Mouse (Mus musculus) induced T-regulatory cell, adult 2 months (primary cell): ENCODE data around the gene Ndufs1.
"Not testable (repeated sequence)": the region's sequence is repeated elsewhere in the genome, so short reads cannot be mapped to it uniquely, and the experiment has no call there.

ENCODE experiments used
- DNase-seq: peaks from one replicate; pipeline ENCODE4 v3.0.0-alpha.2; 2012; ENCODE audit warnings: low read depth

Gene Ndufs1

DNA sequence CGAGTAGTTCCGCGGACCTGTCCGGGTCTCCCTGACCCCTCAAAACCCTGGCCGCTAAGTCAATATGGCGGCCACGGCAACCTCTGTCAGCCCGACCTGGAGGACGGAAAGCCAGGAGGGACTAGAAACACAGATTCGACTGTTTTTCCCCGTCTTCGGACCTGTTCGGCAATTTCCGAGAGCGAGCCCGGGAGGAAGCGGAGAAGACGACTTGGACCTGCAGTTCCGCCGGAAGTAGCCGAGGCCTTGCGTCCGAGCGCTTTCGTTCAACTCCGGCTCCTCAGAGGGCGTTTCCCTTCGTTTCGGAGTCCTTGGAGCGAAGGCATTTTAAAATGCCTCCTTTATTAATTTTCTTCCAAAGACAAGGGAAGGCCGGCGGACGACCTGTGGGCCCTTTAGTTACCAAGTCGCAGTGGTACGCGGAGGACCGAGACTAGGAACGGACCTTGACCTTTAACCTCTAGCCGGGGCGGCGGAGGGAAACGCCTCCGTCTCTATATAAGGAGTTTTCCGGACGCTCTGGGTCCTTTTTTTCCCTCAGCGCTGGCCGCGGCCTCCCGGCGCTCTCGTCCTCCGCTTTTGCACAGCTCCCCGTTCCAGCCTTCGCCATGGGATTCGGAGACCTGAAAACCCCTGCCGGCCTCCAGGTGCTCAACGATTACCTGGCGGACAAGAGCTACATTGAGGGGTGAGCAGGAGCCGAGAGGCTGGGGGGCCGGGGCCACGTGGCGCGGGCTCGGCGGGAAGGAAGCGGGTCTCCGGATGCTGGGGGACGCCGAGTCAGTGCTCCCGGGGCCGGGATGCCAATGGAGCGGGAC lies at the start of gene Ndufs1, which contains the start of gene Eef1b2:
Gene Ndufs1, minus strand, starts transcription at position 230 of the 818 bp plus-strand sequence.
Gene Eef1b2, plus strand, starts transcription at position 222 of the 818 bp plus-strand sequence.
- DNase-seq: peak; percentile 98

- no peak for DNase-seq
Measured at GRCm38 (mm10) chr1:63225890-63226289, 49.3 kb upstream of the Ndufs1 start.

GRCm38 (mm10) chr1:63225009-63225408 lies 48.4 kb upstream of the Ndufs1 start:
- DNase-seq: no peak

DNA sequence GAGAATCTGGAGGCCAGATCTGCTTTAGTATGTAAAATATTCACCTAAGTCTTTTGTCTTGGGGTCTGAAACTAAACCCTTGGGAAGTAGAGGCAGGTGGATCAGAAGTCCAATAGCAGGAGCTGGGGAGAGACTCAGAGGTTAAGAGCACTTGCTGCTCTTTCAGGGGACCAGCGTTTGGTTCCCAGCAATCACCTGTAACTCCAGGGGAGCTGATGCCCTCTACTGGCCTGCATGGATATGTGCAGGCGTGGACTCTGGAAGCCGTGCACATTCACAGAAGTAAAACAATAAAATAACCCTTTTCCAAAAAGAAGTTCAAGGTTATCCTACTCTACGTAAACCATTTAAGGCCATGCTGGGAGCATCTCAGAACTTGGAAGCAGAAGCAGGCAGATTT lies 42.6 kb upstream of the Ndufs1 start:
- DNase-seq: no peak

DNA sequence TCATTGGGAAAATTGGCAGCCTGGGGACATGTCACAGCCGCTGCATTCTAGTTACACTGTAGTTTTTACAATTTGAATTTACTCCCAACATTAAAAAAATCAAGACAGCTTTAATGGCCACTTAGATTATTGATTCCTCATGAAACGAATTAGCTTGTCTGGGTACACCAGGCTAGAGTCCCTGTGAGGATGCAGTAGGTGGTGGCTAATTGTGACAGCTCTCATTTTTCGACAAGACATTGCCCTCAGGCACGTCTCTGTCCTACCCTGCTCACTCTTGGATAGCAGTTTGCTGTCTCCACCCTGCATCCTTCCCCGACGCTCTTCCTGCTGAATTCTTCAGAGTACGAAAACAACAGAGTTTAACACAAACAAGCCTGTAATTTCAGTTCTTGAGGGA lies 38.0 kb upstream of the Ndufs1 start:
- DNase-seq: no peak

DNA sequence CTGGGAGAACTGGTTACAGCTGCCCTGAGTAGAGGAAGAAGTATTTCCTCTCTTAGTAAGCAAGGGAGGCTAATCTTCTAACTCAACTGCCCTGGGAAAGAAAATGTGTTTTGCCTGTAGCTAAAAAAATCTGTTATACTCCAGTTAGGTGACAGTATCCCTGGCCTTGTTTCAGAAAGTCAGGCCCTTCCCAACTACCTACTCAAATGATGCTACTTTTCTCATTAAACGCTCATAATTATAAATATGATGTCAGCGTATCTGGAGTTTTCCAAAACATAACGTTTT lies 37.6 kb upstream of the Ndufs1 start, which contains the start of gene Gpr1:
Gene Gpr1, minus strand, starts transcription at position 273 of the 288 bp plus-strand sequence.
- DNase-seq: no peak

GRCm38 (mm10) chr1:63213478-63214270 lies 37.0 kb upstream of the Ndufs1 start:
- no peak for DNase-seq

- no peak for DNase-seq
Measured at GRCm38 (mm10) chr1:63209861-63210529, 33.4 kb upstream of the Ndufs1 start.

GRCm38 (mm10) chr1:63207607-63208006 lies 31.0 kb upstream of the Ndufs1 start:
- DNase-seq: no peak

GRCm38 (mm10) chr1:63204660-63205394 lies 28.2 kb upstream of the Ndufs1 start:
- DNase-seq: no peak

- DNase-seq: no peak
Measured at GRCm38 (mm10) chr1:63203950-63204659, 27.5 kb upstream of the Ndufs1 start.

GRCm38 (mm10) chr1:63203471-63203870 lies 26.8 kb upstream of the Ndufs1 start:
- DNase-seq: no peak

DNA sequence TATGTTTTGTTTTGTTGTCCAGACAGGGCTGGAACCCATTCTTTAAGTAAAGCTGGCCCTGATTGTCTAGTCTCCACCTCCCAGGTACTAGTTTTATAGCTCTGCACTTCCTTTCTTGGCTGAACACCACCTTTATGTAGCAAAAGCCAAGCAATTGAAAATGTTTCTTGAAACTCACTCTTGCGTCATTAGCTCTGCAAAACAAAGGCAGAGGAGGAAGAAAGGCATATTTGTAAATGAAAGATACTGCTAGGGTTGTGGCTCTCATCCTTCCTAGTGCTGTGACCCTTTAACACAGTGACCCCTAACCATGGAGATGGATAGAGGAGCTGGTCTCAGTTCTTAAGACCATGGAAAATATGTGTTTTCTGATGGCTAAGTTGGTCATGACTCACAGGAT lies 25.0 kb upstream of the Ndufs1 start:
- no peak for DNase-seq

DNA sequence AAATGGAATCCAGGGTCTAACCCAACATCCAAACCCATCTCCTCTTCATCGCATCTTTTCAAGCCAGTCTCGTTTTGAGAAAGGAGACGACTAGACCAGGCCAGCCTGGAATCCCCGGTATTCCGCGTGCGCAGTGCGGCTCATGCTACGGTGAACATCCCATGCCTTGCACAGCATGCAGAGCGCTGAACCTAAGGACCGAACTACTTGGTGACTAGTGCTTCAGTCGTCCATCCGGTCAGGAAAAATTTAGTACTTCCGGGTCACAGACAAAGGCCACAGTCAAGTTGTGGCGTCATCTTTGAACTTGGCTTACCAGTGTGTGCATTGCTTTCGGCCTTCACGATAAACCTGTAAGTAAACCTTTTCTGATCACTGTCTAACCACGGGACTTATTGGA lies 23.7 kb upstream of the Ndufs1 start:
- no peak for DNase-seq

- no peak for DNase-seq
Measured at GRCm38 (mm10) chr1:63199387-63199786, 22.8 kb upstream of the Ndufs1 start.

DNA sequence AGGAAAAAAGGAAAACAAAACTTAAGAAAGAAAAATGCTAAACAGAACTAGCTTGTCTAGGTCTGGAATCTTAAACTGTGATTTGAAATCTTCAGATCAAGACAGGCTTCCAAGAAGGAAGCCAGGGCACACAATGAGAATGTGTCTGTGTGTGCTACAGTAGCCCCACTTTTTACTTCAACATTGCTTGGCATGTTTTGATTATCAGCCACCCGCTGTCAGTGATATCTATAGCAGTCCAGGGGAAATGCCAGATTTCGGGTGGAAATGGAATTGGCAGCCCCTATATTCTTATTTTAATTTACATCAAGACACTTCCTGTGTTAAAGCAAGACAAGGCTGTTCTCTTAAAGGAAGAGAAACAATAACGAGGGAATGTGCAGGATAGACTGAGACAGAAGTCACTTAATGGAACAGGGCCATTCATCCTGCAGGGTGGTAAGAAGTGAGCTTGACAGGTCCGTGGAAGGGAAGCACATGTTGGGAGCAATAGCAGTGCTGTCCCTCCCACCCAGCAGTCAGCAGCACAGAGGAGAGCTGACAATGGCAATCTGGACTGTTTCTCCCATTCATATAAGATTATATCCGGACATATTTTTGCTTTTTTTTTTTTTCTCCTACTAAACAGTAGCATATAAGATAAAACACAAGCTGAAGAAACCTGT lies 19.3 kb upstream of the Ndufs1 start:
- DNase-seq: no peak

- DNase-seq: no peak
Measured at GRCm38 (mm10) chr1:63192306-63193065, 15.9 kb upstream of the Ndufs1 start.

GRCm38 (mm10) chr1:63190851-63191250 lies 14.2 kb upstream of the Ndufs1 start:
- no peak for DNase-seq

DNA sequence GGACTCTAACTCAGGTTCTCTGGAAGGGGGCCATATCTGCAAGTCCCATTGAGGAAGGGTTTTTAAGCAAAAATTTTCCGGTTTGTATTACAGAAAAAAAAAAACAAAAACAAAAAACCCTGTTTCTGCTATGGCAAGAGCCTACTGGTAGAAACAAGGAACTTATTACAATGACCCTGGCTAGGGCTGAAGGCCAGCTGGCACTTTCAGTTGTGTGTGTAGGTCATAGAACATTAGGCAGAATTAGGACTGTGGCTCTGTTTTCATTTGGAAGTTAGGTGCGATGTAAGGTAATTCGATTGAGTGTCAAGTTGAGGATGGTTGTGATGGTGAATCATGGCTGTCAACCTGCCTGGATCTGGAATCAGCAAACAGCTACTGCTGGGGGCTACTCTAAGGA lies 11.9 kb upstream of the Ndufs1 start:
- DNase-seq: no peak

GRCm38 (mm10) chr1:63185430-63185829 lies 8.8 kb upstream of the Ndufs1 start:
- not testable (repeated sequence) for DNase-seq
